Mouse (Mus musculus) limb, embryonic 11.5 days (tissue): ENCODE results near the gene Kcnj12. TPM values are rescaled to one million over a fixed set of nuclear protein-coding genes. Genes with fewer than 3 reads are reported as not detected.

Experiments
- ATAC-seq: fragments of 200-750 bp; cut with Nextera tagmentation; 2 replicates; pipeline ENCODE4 v1.8.0; 2017; ENCODE audit warnings: low read depth; ENCODE audit not compliant: insufficient number of reproducible peaks, low FRiP score, low TSS enrichment
- DNase-seq: peaks from one replicate; pipeline ENCODE4 v3.0.0-alpha.2; 2015; ENCODE audit warnings: low spot score
- H3K27ac ChIP-seq: fragments of 300-500 bp; sonication (generic); replicated peaks from 2 replicates; pipeline ENCODE4 v1.5.1; 2014; ENCODE audit warnings: low read depth, mild to moderate bottlenecking, low read length
- H3K27me3 ChIP-seq: fragments of 300-500 bp; sonication (generic); 2 replicates; pipeline ENCODE4 v1.6.1; 2014; ENCODE audit warnings: mild to moderate bottlenecking, low read length, mixed read lengths; ENCODE audit not compliant: control insufficient read depth, insufficient read depth
- H3K36me3 ChIP-seq: fragments of 300-500 bp; sonication (generic); 2 replicates; pipeline ENCODE4 v1.6.1; 2014; ENCODE audit warnings: mild to moderate bottlenecking, low read length, moderate library complexity, mixed read lengths; ENCODE audit not compliant: control insufficient read depth, insufficient read depth
- H3K4me1 ChIP-seq: fragments of 300-500 bp; sonication (generic); 2 replicates; pipeline ENCODE4 v1.6.1; 2014; ENCODE audit warnings: low read length, mixed read lengths; ENCODE audit not compliant: control insufficient read depth, insufficient read depth
- H3K4me2 ChIP-seq: fragments of 300-500 bp; sonication (generic); 2 replicates; pipeline ENCODE4 v1.6.1; 2014; ENCODE audit warnings: low read depth, mild to moderate bottlenecking, moderate library complexity; ENCODE audit not compliant: severe bottlenecking
- H3K4me3 ChIP-seq: fragments of 300-500 bp; sonication (generic); 2 replicates; pipeline ENCODE4 v1.5.1; 2014; ENCODE audit warnings: low read depth, low read length
- H3K9ac ChIP-seq: fragments of 300-500 bp; sonication (generic); 2 replicates; pipeline ENCODE4 v1.6.1; 2014; ENCODE audit warnings: mild to moderate bottlenecking, low read length
- H3K9me3 ChIP-seq: fragments of 300-500 bp; sonication (generic); 2 replicates; pipeline ENCODE4 v1.6.1; 2016; ENCODE audit warnings: low read length; ENCODE audit not compliant: control insufficient read depth
- WGBS: fragments of 180-500 bp; shearing (Covaris S2); extraction: QIAGEN DNeasy Blood & Tissue Kit; methylation state at CpG from one replicate; pipeline ENCODE4 v1.1.7; 2014; 5-methylcytosine and 5-hydroxymethylcytosine counted together
- polyA plus RNA-seq: library from polyadenylated mRNA; unstranded; fragments of >200 nt; fragmentation: Nextera tagmentation; extraction: Ambion mirVana; gene quantifications from 2 replicates; pipeline ENCODE4 v1.2.1, GENCODE M21; 2014

Gene Kcnj12
- polyA plus RNA-seq, 1 experiment from 2014 or later = 0.08 TPM

- Histone ChIP-seq H3K4me3 (no peak overlapping the region), H3K4me2 (no peak overlapping the region), H3K27ac (no peak overlapping the region), H3K36me3 (no peaks in the 10 kb centered on the region), H3K9ac (no peak overlapping the region), H3K9me3 (no peaks in the 10 kb centered on the region), H3K4me1 (peaks cover 6% of the 10 kb centered on the region), H3K27me3 (peaks cover 13% of the 10 kb centered on the region)
- DNase-seq (peak; percentile 58), ATAC-seq (0 out of 2 replicates have a peak, but pooled peaks have one; percentile 28)
- 46% methylated on average over 11 of the region's 11 CpGs for WGBS
These were observed 6.0 kb downstream of the Kcnj12 start for GRCm38 (mm10) chr11:61028211-61028950.

GRCm38 (mm10) chr11:61029116-61029740 is 6.9 kb downstream of the Kcnj12 start:
- Histone ChIP-seq H3K27ac (no peak overlapping the region), H3K9me3 (no peaks in the 10 kb centered on the region)
- no peak for ATAC-seq

GRCm38 (mm10) chr11:61029864-61030595 is 7.7 kb downstream of the Kcnj12 start:
- Histone ChIP-seq H3K4me1 (peaks cover 6% of the 10 kb centered on the region), H3K9me3 (no peaks in the 10 kb centered on the region), H3K9ac (no peak overlapping the region), H3K4me2 (no peak overlapping the region), H3K4me3 (no peak overlapping the region), H3K27me3 (no peaks in the 10 kb centered on the region; the same call in 1 of the 2 replicates), H3K27ac (no peak overlapping the region), H3K36me3 (no peaks in the 10 kb centered on the region)
- ATAC-seq = no peak
- 93% methylated on average over 7 of the region's 7 CpGs for WGBS
- DNase-seq = no peak

More at GRCm38 (mm10) chr11:61029116-61029740, 6.9 kb downstream of the Kcnj12 start:
- 49% methylated on average over 4 of the region's 4 CpGs for WGBS
- Histone ChIP-seq H3K36me3 (no peaks in the 10 kb centered on the region), H3K4me1 (peaks cover 6% of the 10 kb centered on the region), H3K9ac (no peak overlapping the region), H3K4me3 (no peak overlapping the region), H3K4me2 (no peak overlapping the region), H3K27me3 (peaks cover 5% of the 10 kb centered on the region)
- DNase-seq = no peak

- 94% methylated on average over 7 of the region's 7 CpGs for WGBS
- H3K27me3 ChIP-seq = no peaks in the 10 kb centered on the region; the same call in 1 of the 2 replicates
- H3K9ac ChIP-seq = no peak overlapping the region
- ATAC-seq (no peak), DNase-seq (no peak)
- peaks cover 6% of the 10 kb centered on the region for H3K4me1 ChIP-seq
- no peak overlapping the region for H3K27ac ChIP-seq
- H3K36me3 ChIP-seq = no peaks in the 10 kb centered on the region
- H3K9me3 ChIP-seq = no peaks in the 10 kb centered on the region
- no peak overlapping the region for H3K4me2 ChIP-seq
- no peak overlapping the region for H3K4me3 ChIP-seq
These were observed 8.8 kb downstream of the Kcnj12 start for GRCm38 (mm10) chr11:61031137-61031536.

- no peak overlapping the region for H3K9ac ChIP-seq
- 86% methylated on average over 5 of the region's 5 CpGs for WGBS
- peaks cover 6% of the 10 kb centered on the region for H3K4me1 ChIP-seq
- no peak overlapping the region for H3K4me2 ChIP-seq
- H3K4me3 ChIP-seq = no peak overlapping the region
- H3K27me3 ChIP-seq = no peaks in the 10 kb centered on the region
- no peaks in the 10 kb centered on the region for H3K9me3 ChIP-seq
- DNase-seq (no peak), ATAC-seq (no peak)
- H3K27ac ChIP-seq = no peak overlapping the region
- H3K36me3 ChIP-seq = no peaks in the 10 kb centered on the region
These were observed 9.5 kb downstream of the Kcnj12 start for GRCm38 (mm10) chr11:61031658-61032445.

GRCm38 (mm10) chr11:61032481-61032880 is 10.1 kb downstream of the Kcnj12 start:
- Histone ChIP-seq H3K4me1 (peaks cover 6% of the 10 kb centered on the region), H3K27ac (no peak overlapping the region), H3K36me3 (no peaks in the 10 kb centered on the region), H3K27me3 (no peaks in the 10 kb centered on the region), H3K9ac (no peak overlapping the region), H3K4me2 (no peak overlapping the region), H3K9me3 (no peaks in the 10 kb centered on the region), H3K4me3 (no peak overlapping the region)
- no peak for ATAC-seq
- WGBS = 87% methylated on average over 7 of the region's 7 CpGs
- no peak for DNase-seq

- 68% methylated on average over 5 of the region's 5 CpGs for WGBS
- H3K4me1 ChIP-seq = peaks cover 3% of the 10 kb centered on the region
- H3K27me3 ChIP-seq = no peaks in the 10 kb centered on the region
- DNase-seq (no peak), ATAC-seq (no peak)
- no peaks in the 10 kb centered on the region for H3K9me3 ChIP-seq
- H3K4me3 ChIP-seq = no peak overlapping the region
- H3K27ac ChIP-seq = no peak overlapping the region
- H3K36me3 ChIP-seq = no peaks in the 10 kb centered on the region
- no peak overlapping the region for H3K4me2 ChIP-seq
- no peak overlapping the region for H3K9ac ChIP-seq
These were observed 10.8 kb downstream of the Kcnj12 start for GRCm38 (mm10) chr11:61033160-61033559.

GRCm38 (mm10) chr11:61036639-61037038 is 14.3 kb downstream of the Kcnj12 start:
- no peak overlapping the region for H3K9ac ChIP-seq
- WGBS = 94% methylated on average over 9 of the region's 9 CpGs
- H3K27ac ChIP-seq = no peak overlapping the region
- no peak overlapping the region for H3K4me3 ChIP-seq
- no peaks in the 10 kb centered on the region for H3K4me1 ChIP-seq
- H3K9me3 ChIP-seq = no peaks in the 10 kb centered on the region
- DNase-seq (no peak), ATAC-seq (no peak)
- no peaks in the 10 kb centered on the region for H3K36me3 ChIP-seq
- H3K27me3 ChIP-seq = no peaks in the 10 kb centered on the region
- H3K4me2 ChIP-seq = no peak overlapping the region
